ENCODE assay signal across 27 mouse cellular contexts in genomic region chr8:108662766-108663165, GRCm38 (mm10).
DNase-seq lines count a peak whose midpoint lies in the region; ATAC-seq lines count a peak whose summit lies in the region.
"Had no signal": no experiment of that assay in that cellular context is flagged by ENCODE, and none has a peak within 500 bp of the region (broad histone marks: within the 10 kb centered on the region; RNA-seq: fewer than 3 reads in every experiment).

No protein-coding gene starts in this region.

- no peak for DNase-seq in lung, postnatal 4 days
- DNase-seq in adipocyte (ENCODE audit: low spot score), result peak; percentile 60
- peak; percentile 12 for DNase-seq in skeletal muscle tissue, adult 2 months (ENCODE audit: low read depth, low spot score)
- no peak for DNase-seq in embryo, embryonic 10.5 days (ENCODE audit: low spot score)
- DNase-seq: cerebellum, adult 2 months; cerebellum, postnatal 14 days; gastrocnemius, postnatal 36 days; heart, adult 2 months; heart, postnatal 10 days; kidney, postnatal 25 days; liver; lung, embryonic 14.5 days; retina, postnatal 1 day; right cerebral cortex, postnatal 14 days had no signal

- H3K4me3 ChIP-seq in lung, embryonic 16.5 days (ENCODE audit: low read length), result no peak overlapping the region
- no peak overlapping the region for H3K4me3 ChIP-seq in brown adipose tissue, adult 24 weeks (ENCODE audit: insufficient read depth, low read depth, low read length)
- H3K4me3 ChIP-seq: forebrain, embryonic 13.5 days; heart, adult 2 months; heart, embryonic 13.5 days; kidney, embryonic 15.5 days; midbrain, embryonic 13.5 days; neural tube, embryonic 15.5 days; stomach, embryonic 15.5 days had no signal

- H3K9ac ChIP-seq in lung, embryonic 16.5 days (ENCODE audit: low read length), result no peak overlapping the region
- H3K9ac ChIP-seq: forebrain, embryonic 13.5 days; heart, embryonic 13.5 days; hindbrain, embryonic 14.5 days; kidney, embryonic 15.5 days; liver, embryonic 14.5 days; lung, embryonic 14.5 days; midbrain, embryonic 13.5 days; neural tube, embryonic 15.5 days; stomach, embryonic 15.5 days had no signal

- H3K4me1 ChIP-seq in lung, embryonic 16.5 days (replicated peaks; ENCODE audit: control insufficient read depth, insufficient read depth, low read length), result no peaks in the 10 kb centered on the region
- H3K4me1 ChIP-seq in brown adipose tissue, adult 24 weeks (ENCODE audit: control insufficient read depth, insufficient read depth, insufficient read length, low read length), result peaks cover 4% of the 10 kb centered on the region
- H3K4me1 ChIP-seq: forebrain, embryonic 13.5 days; heart, embryonic 13.5 days; midbrain, embryonic 13.5 days; neural tube, embryonic 15.5 days; stomach, embryonic 15.5 days had no signal

- H3K36me3 ChIP-seq in lung, embryonic 16.5 days (ENCODE audit: control insufficient read depth, insufficient read depth, low read length), result no peaks in the 10 kb centered on the region
- H3K36me3 ChIP-seq: heart, embryonic 13.5 days; kidney, embryonic 15.5 days; midbrain, embryonic 13.5 days; neural tube, embryonic 15.5 days; stomach, embryonic 15.5 days had no signal

- 53% methylated on average over 3 of the region's 3 CpGs for WGBS in lung, embryonic 16.5 days

- H3K9me3 ChIP-seq in lung, embryonic 16.5 days (ENCODE audit: control insufficient read depth, low read length), result no peaks in the 10 kb centered on the region
- H3K9me3 ChIP-seq: forebrain, embryonic 13.5 days; heart, embryonic 13.5 days; kidney, embryonic 15.5 days; midbrain, embryonic 13.5 days; neural tube, embryonic 15.5 days; stomach, embryonic 15.5 days had no signal

- no peak overlapping the region for H3K4me2 ChIP-seq in lung, embryonic 16.5 days (ENCODE audit: low read depth, low read length)
- H3K4me2 ChIP-seq: forebrain, embryonic 13.5 days; heart, embryonic 13.5 days; hindbrain, embryonic 14.5 days; kidney, embryonic 15.5 days; lung, embryonic 14.5 days; midbrain, embryonic 13.5 days; neural tube, embryonic 15.5 days; stomach, embryonic 15.5 days had no signal

- ATAC-seq in lung, embryonic 16.5 days (ENCODE audit: low read depth), result peak; percentile 38; the same call in 1 of the 2 replicates
- ATAC-seq: activated CD4-positive, CD25-positive, alpha-beta regulatory T cell, adult 4 months; forebrain, embryonic 13.5 days; intestine, postnatal 0 days; midbrain, embryonic 13.5 days had no signal

- H3K27ac ChIP-seq in lung, embryonic 16.5 days (ENCODE audit: low read length), result no peak overlapping the region
- peak overlapping the region; percentile 90 for H3K27ac ChIP-seq in brown adipose tissue, adult 24 weeks (replicated peaks; ENCODE audit: low read depth, low read length)
- H3K27ac ChIP-seq: forebrain, embryonic 13.5 days; heart, adult 2 months; heart, embryonic 13.5 days; hindbrain, embryonic 14.5 days; kidney, embryonic 15.5 days; liver, embryonic 14.5 days; midbrain, embryonic 13.5 days; neural tube, embryonic 15.5 days; stomach, embryonic 15.5 days had no signal

- no peaks in the 10 kb centered on the region for H3K27me3 ChIP-seq in lung, embryonic 16.5 days (ENCODE audit: control insufficient read depth, insufficient read depth, low read depth, low read length)
- H3K27me3 ChIP-seq: CH12.LX; forebrain, embryonic 13.5 days; heart, embryonic 13.5 days; kidney, embryonic 15.5 days; midbrain, embryonic 13.5 days; neural tube, embryonic 15.5 days; stomach, embryonic 15.5 days had no signal

Comparison
In these comparisons a context has a peak if more than half of its experiments do, and no peak if none do; other contexts are left out.
1. DNase-seq: peak in adipocyte (single experiment) and skeletal muscle tissue, adult 2 months (single experiment); none in lung, postnatal 4 days (0 of 2) and embryo, embryonic 10.5 days (single experiment).